Mouse (Mus musculus) myocyte (in vitro differentiated cells): ENCODE measurements around the gene Gan. TPM values are rescaled to one million over a fixed set of nuclear protein-coding genes. Genes with fewer than 3 reads are reported as not detected.

Experiments
- H3K27me3 ChIP-seq: one replicate; pipeline ENCODE4 v1.6.1; 2011; ENCODE audit not compliant: control insufficient read depth, insufficient read depth, insufficient read length
- H3K36me3 ChIP-seq: one replicate; pipeline ENCODE4 v1.6.1; 2011; ENCODE audit not compliant: control insufficient read depth, insufficient read depth
- H3K4me2 ChIP-seq: one replicate; pipeline ENCODE4 v1.6.1; 2011; ENCODE audit warnings: low read depth, control low read depth
- H3K4me3 ChIP-seq: one replicate; pipeline ENCODE4 v1.5.1; 2011; ENCODE audit warnings: mild to moderate bottlenecking, control low read depth, moderate library complexity
- H3K79me2 ChIP-seq: one replicate; pipeline ENCODE4 v1.6.1; 2011; ENCODE audit not compliant: control insufficient read depth, insufficient read depth
- H3ac ChIP-seq: one replicate; pipeline ENCODE4 v1.6.1; 2011; ENCODE audit not compliant: control insufficient read depth, insufficient read length
- CEBPB ChIP-seq: IDR thresholded peaks from 2 replicates; pipeline ENCODE4 v1.6.1; 2011; ENCODE audit warnings: mild to moderate bottlenecking, moderate library complexity; ENCODE audit not compliant: poor library complexity, insufficient read depth, severe bottlenecking
- E2F4 ChIP-seq: IDR thresholded peaks from one replicate; pipeline ENCODE4 v1.6.1; 2011; ENCODE audit warnings: mild to moderate bottlenecking, control low read depth, moderate library complexity; ENCODE audit not compliant: insufficient read depth
- MAX ChIP-seq: IDR thresholded peaks from one replicate; pipeline ENCODE4 v1.6.1; 2011; ENCODE audit warnings: low read depth, mild to moderate bottlenecking, control low read depth
- MYOD1 ChIP-seq, 3 experiments: IDR thresholded peaks; one replicate each; pipeline ENCODE4 v1.6.1; 2011; ENCODE audit warnings: control low read depth in 2 of 3, low read depth in 2 of 3, mild to moderate bottlenecking in 2 of 3, moderate library complexity in 1 of 3; ENCODE audit not compliant: insufficient read length in 2 of 3, control insufficient read depth in 1 of 3
- MYOG ChIP-seq, 3 experiments: IDR thresholded peaks; one replicate each; pipeline ENCODE4 v1.6.1; 2011; ENCODE audit warnings: control low read depth in 2 of 3, low read depth in 2 of 3, mild to moderate bottlenecking in 2 of 3; ENCODE audit not compliant: insufficient read length in 2 of 3, control insufficient read depth in 1 of 3, insufficient read depth in 1 of 3
- POLR2A ChIP-seq: IDR thresholded peaks from one replicate; pipeline ENCODE4 v1.6.1; 2011; ENCODE audit warnings: low read depth, mild to moderate bottlenecking, control low read depth, moderate library complexity; ENCODE audit not compliant: insufficient read length
- POLR2AphosphoS2 ChIP-seq: IDR thresholded peaks from one replicate; pipeline ENCODE4 v1.6.1; 2011; ENCODE audit warnings: low read depth, control low read depth; ENCODE audit not compliant: insufficient read length
- REST ChIP-seq: IDR thresholded peaks from one replicate; pipeline ENCODE4 v1.6.1; 2011; ENCODE audit warnings: mild to moderate bottlenecking, control low read depth, moderate library complexity; ENCODE audit not compliant: insufficient read depth, insufficient read length
- SRF ChIP-seq: IDR thresholded peaks from one replicate; pipeline ENCODE4 v1.6.1; 2011; ENCODE audit warnings: low read depth; ENCODE audit not compliant: control insufficient read depth, insufficient read length
- TCF12 ChIP-seq: IDR thresholded peaks from one replicate; pipeline ENCODE4 v1.6.1; 2011; ENCODE audit warnings: mild to moderate bottlenecking, control low read depth; ENCODE audit not compliant: poor library complexity, insufficient read depth, severe bottlenecking
- TCF3 ChIP-seq: IDR thresholded peaks from one replicate; pipeline ENCODE4 v1.6.1; 2011; ENCODE audit warnings: low read depth, control low read depth; ENCODE audit not compliant: insufficient read length
- USF1 ChIP-seq: IDR thresholded peaks from one replicate; pipeline ENCODE4 v1.6.1; 2011; ENCODE audit warnings: low read depth, mild to moderate bottlenecking, control low read depth, moderate library complexity
- polyA plus RNA-seq: library from polyadenylated mRNA; unstranded; fragments of >200 nt; fragmentation: generic; extraction: Trizol; gene quantifications from one replicate; pipeline ENCODE4 v1.2.1, GENCODE M21; 2012; ENCODE audit warnings: missing spikeins

The Gan gene
- polyA plus RNA-seq, 1 experiment: 3.7 TPM

DNA sequence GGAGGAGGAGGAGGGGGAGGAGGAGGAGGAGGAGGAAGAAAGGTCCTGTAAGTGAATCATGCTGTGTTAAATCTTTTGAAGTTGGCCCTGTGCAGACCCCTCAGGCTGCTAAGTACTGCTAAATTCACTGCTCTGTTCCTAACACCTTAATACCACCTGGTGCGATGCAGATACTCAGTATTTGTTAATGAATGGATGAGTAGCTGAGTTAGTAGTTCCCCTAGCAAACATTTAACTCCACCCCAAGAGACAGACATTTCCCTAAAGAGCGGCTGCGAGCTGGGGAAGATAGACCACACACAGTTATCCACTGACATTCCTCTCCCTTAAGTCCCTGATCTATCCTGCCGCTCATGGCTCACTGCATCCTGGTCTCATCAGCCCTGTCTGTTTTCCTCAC, 21.6 kb upstream of the Gan start:
- H3K36me3 ChIP-seq: no peaks in the 10 kb centered on the region
- H3K4me3 ChIP-seq: no peak overlapping the region
- H3K79me2 ChIP-seq: no peaks in the 10 kb centered on the region
- peak overlapping the region; percentile 41 for H3K4me2 ChIP-seq
- H3ac ChIP-seq: no peak overlapping the region
- no peaks in the 10 kb centered on the region for H3K27me3 ChIP-seq
- TF ChIP-seq MYOG (IDR thresholded peaks at IDR 0.05; ENCODE audit: control insufficient read depth in 1 of 3, insufficient read depth in 1 of 3, insufficient read length in 2 of 3, low read depth in 2 of 3) (no peak), TCF3 (no peak), MYOD1 (IDR thresholded peaks at IDR 0.05; ENCODE audit: control insufficient read depth in 1 of 3, insufficient read length in 2 of 3, low read depth in 2 of 3) (no peak), MAX (no peak), SRF (no peak), CEBPB (no peak), POLR2AphosphoS2 (no peak), E2F4 (no peak), TCF12 (no peak)

DNA sequence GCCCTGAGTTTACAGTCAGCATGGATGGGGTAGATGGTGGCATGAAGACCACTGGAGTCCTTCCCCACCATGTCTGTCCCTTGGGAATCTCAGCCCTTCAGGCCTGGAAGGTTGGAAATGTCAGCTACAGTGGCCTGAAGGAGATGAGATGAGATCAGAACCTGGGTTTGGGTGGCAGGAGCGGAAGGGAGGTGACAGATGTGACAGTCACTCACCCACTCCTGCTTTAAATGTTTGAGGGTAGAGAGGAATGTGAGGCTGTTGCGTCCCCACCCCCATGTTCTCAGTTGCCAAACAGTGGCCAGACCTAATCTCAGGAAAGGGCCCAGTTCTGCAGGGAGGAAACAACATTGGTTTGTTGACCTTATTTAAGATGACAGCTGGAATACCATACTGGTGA, 21.2 kb upstream of the Gan start:
- no peak overlapping the region for H3K4me3 ChIP-seq
- H3ac ChIP-seq: no peak overlapping the region
- H3K27me3 ChIP-seq: no peaks in the 10 kb centered on the region
- no peaks in the 10 kb centered on the region for H3K79me2 ChIP-seq
- no peak for TF ChIP-seq E2F4
- TF ChIP-seq POLR2A: no peak
- no peak for TF ChIP-seq REST
- TF ChIP-seq USF1: no peak
- TF ChIP-seq MYOD1 (IDR thresholded peaks at IDR 0.05; ENCODE audit: control insufficient read depth in 1 of 3, insufficient read length in 2 of 3, low read depth in 2 of 3): peak; percentile 76 to 94 (median 86)
- no peak for TF ChIP-seq MAX
- no peak for TF ChIP-seq SRF
- no peak for TF ChIP-seq POLR2AphosphoS2
- peak; percentile 25 for TF ChIP-seq TCF3
- no peak for TF ChIP-seq CEBPB
- peak; percentile 44 for TF ChIP-seq TCF12
- peak in 2 of 3 experiments; percentile 59 to 81 for TF ChIP-seq MYOG (IDR thresholded peaks at IDR 0.05; ENCODE audit: control insufficient read depth in 1 of 3, insufficient read depth in 1 of 3, insufficient read length in 2 of 3, low read depth in 2 of 3)
- H3K36me3 ChIP-seq: no peaks in the 10 kb centered on the region
- H3K4me2 ChIP-seq: peak overlapping the region; percentile 41

DNA sequence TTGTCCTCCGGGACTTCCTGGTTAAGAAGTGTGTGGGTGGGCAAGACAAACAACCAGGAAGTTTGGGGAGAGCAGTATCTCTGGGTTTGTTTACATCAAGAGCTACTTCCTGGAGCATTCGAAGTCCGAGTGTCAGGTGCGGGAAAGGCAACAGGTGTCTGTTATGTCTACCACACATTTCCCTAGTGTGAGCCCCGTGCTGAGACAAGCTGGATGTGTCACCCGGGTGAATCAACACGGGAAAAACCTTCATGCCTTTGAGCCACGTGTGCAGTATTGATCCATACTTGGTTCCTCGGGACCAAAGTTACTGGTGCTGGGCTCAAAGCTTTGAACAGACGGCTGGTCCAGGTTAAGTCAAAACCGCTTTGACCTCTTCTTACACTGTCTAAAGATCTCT, 20.6 kb upstream of the Gan start:
- Histone ChIP-seq H3K4me2 (peak overlapping the region; percentile 38), H3K79me2 (no peaks in the 10 kb centered on the region), H3K27me3 (no peaks in the 10 kb centered on the region), H3K4me3 (no peak overlapping the region), H3ac (no peak overlapping the region), H3K36me3 (no peaks in the 10 kb centered on the region)
- no peak for TF ChIP-seq CEBPB
- no peak for TF ChIP-seq SRF
- TF ChIP-seq MAX: no peak
- TF ChIP-seq TCF12: no peak
- TF ChIP-seq USF1: no peak
- peak in 1 of 3 experiments; percentile 35 for TF ChIP-seq MYOG (IDR thresholded peaks at IDR 0.05; ENCODE audit: control insufficient read depth in 1 of 3, insufficient read depth in 1 of 3, insufficient read length in 2 of 3, low read depth in 2 of 3)
- no peak for TF ChIP-seq POLR2AphosphoS2
- TF ChIP-seq MYOD1 (IDR thresholded peaks at IDR 0.05; ENCODE audit: control insufficient read depth in 1 of 3, insufficient read length in 2 of 3, low read depth in 2 of 3): peak in 1 of 3 experiments; percentile 51
- no peak for TF ChIP-seq TCF3
- TF ChIP-seq REST: no peak
- no peak for TF ChIP-seq POLR2A

DNA sequence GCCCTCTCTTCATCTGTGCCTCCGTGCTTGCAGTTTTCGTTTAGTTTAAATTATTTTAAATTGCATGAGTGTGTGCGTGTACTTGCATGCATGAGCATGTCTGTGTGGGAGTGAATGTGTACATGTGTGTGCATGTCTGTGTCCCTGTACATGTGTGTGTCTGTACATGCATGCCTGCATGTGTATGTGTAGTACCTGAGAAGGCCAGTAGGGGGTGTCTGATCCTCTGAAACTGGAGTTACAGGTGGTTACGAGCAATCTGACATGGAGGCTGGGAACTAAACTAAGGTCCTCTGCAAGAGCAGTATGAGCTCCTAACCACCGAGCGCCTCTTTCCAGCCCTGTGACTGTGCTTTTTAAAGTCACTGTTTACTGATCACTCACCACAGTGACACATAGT, 9.4 kb upstream of the Gan start:
- TF ChIP-seq MYOD1 (IDR thresholded peaks at IDR 0.05; ENCODE audit: control insufficient read depth in 1 of 3, insufficient read length in 2 of 3, low read depth in 2 of 3): no peak
- TF ChIP-seq MAX: no peak
- no peak for TF ChIP-seq POLR2AphosphoS2
- no peak for TF ChIP-seq MYOG (IDR thresholded peaks at IDR 0.05; ENCODE audit: control insufficient read depth in 1 of 3, insufficient read depth in 1 of 3, insufficient read length in 2 of 3, low read depth in 2 of 3)
- no peak for TF ChIP-seq POLR2A
- no peak for TF ChIP-seq TCF3
- TF ChIP-seq E2F4: no peak
- no peak for TF ChIP-seq USF1
- TF ChIP-seq CEBPB: no peak
- TF ChIP-seq REST: no peak
- no peak for TF ChIP-seq TCF12
- TF ChIP-seq SRF: no peak
- no peak overlapping the region for H3ac ChIP-seq
- no peaks in the 10 kb centered on the region for H3K79me2 ChIP-seq
- no peak overlapping the region for H3K4me2 ChIP-seq
- no peak overlapping the region for H3K4me3 ChIP-seq
- no peaks in the 10 kb centered on the region for H3K36me3 ChIP-seq
- H3K27me3 ChIP-seq: no peaks in the 10 kb centered on the region

DNA sequence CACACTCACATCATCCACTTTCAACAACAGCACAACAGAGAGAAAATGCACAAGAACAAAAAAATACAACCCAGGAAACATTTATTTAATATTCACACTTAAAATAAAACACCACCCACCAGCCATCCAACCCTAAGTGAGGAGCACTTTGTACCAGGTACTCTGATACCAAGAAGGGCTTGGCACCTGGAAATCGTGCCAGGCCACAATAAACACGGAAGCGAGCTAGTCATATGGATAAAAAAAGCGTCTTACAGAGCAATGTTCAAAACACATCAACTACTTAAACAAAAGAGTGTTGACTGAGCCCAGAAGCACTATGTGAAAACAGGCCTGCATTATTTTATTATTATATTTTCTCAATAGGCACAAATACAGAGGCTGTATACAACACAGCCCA, 1.8 kb upstream of the Gan start:
- Histone ChIP-seq H3K27me3 (no peaks in the 10 kb centered on the region), H3ac (no peak overlapping the region), H3K36me3 (no peaks in the 10 kb centered on the region), H3K4me3 (peak overlapping the region; percentile 76), H3K79me2 (peaks cover 41% of the 10 kb centered on the region), H3K4me2 (peak overlapping the region; percentile 80)
- no peak for TF ChIP-seq MYOD1 (IDR thresholded peaks at IDR 0.05; ENCODE audit: control insufficient read depth in 1 of 3, insufficient read length in 2 of 3, low read depth in 2 of 3)
- TF ChIP-seq TCF12: no peak
